Mouse (Mus musculus): ENCODE results near the gene Ubl7. TPM values are rescaled to one million over a fixed set of nuclear protein-coding genes. Genes with fewer than 3 reads are reported as not detected.

Ubl7 gene
- polyA plus RNA-seq, 1 experiment, result 131 TPM

DNA sequence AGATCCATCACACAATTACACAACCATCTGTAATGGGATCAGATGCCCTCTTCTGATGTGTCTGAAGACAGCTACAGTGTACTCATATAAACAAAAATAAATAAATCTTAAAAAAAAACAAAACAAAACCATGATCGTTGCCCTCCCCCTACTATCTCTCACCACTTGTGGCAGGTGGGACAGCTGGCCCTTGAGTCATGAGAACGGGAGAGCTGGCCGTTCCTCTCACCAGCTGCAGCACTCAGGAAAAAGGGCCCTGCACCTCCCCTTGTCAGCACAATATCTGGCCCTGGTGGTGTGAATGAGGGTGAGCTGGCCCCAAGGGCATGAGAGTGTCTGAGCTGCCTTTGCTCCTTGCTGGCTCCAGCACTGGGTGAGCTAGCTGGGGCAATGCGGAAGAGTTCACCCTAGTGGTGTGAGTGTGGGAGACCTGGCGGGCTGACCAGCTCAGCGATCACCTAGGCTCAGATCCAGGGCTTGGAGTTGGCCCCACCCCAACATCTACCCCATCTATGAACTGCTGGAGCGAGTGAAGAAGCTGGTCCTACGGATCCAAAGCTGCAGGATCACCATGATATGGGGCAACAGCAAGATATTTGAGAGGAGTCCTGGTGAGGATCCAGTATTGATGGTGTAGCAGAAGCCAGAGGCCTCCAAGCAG is 7.1 kb upstream of the Ubl7 start:
- 56% methylated on average over 8 of the region's 8 CpGs for WGBS
- no peak for TF ChIP-seq CTCF (IDR thresholded peaks at IDR 0.05; ENCODE audit: insufficient read depth, low read length)
- TF ChIP-seq POLR2A (IDR thresholded peaks at IDR 0.05; ENCODE audit: borderline replicate concordance, extremely low read depth, low read depth, low read length), result no peak
- H3K4me3 ChIP-seq (replicated peaks; ENCODE audit: extremely low read depth, low read depth, low read length), result no peak overlapping the region
- DNase-seq, result no peak
- no peaks in the 10 kb centered on the region for H3K4me1 ChIP-seq (ENCODE audit: control insufficient read depth, insufficient read depth, low read length)

DNA sequence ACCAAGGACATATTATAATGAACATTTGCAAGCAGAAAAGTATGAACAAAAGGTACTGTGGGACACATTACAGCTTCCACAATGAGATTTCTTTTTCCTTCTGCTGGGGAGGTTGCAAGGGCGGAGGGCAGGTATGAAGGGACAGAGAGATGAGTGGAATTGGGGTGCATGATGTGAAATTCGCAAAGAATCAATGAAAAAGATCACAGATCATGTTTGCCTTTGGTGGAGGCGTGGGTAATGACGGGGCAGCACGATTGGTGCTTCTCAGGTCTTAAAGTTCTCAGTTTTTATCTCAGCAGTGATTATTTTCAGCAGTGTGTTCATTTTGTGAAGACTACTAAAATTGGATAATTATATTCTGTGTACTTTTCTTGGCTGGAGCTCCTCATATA is 6.5 kb upstream of the Ubl7 start:
- Histone ChIP-seq H3K4me1 (ENCODE audit: control insufficient read depth, insufficient read depth, low read length) (no peaks in the 10 kb centered on the region), H3K4me3 (replicated peaks; ENCODE audit: extremely low read depth, low read depth, low read length) (no peak overlapping the region)
- WGBS, result 88% methylated on average over 5 of the region's 5 CpGs
- DNase-seq, result no peak
- TF ChIP-seq POLR2A (IDR thresholded peaks at IDR 0.05; ENCODE audit: borderline replicate concordance, extremely low read depth, low read depth, low read length), result no peak
- TF ChIP-seq CTCF (IDR thresholded peaks at IDR 0.05; ENCODE audit: insufficient read depth, low read length), result no peak

DNA sequence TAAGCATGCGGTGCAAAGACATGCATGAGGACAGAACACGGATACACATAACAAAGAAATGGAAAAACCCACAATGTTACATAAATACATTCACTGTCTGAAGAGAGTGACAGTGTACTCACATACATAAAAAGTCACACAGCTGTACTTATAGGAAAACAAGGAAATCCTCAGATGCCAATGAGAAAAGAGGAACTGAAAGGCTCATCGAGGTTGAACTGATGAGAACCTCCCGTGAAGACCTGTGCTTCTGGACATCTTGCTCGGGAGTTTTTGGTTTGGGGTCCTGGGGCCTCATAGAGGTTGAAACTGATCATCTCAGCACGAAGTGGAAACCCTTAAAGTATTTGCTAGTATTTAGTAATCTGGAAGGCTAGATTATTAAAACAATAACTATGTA is 3.6 kb upstream of the Ubl7 start:
- no peak for DNase-seq

DNA sequence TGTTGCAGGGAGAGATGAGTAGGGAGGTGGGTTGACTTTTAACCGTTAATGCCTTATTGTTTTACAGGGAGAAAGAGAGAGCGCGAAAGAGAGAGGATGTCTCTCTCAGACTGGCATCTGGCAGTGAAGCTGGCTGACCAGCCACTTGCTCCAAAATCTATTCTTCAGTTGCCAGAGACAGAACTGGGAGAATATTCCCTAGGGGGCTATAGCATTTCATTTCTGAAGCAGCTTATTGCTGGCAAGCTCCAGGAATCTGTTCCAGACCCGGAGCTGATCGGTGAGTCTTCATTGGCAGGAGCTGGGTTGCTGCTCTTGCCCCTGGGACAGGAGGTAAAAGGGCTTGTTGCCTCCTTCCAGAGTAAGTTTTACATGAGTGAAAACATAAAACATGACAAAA is 1.8 kb downstream of the Ubl7 start:
- Histone ChIP-seq H3K4me3 (replicated peaks; ENCODE audit: extremely low read depth, low read depth, low read length) (no peak overlapping the region), H3K4me1 (ENCODE audit: control insufficient read depth, insufficient read depth, low read length) (peaks cover 16% of the 10 kb centered on the region)
- 74% methylated on average over 5 of the region's 5 CpGs for WGBS

More for the DNA sequence above, 3.6 kb upstream of the Ubl7 start:
- TF ChIP-seq CTCF (IDR thresholded peaks at IDR 0.05; ENCODE audit: insufficient read depth, low read length) (no peak), POLR2A (IDR thresholded peaks at IDR 0.05; ENCODE audit: borderline replicate concordance, extremely low read depth, low read depth, low read length) (no peak)
- peaks cover 13% of the 10 kb centered on the region; the same call in 1 of the 2 replicates for H3K4me1 ChIP-seq (ENCODE audit: control insufficient read depth, insufficient read depth, low read length)
- no peak overlapping the region for H3K4me3 ChIP-seq (replicated peaks; ENCODE audit: extremely low read depth, low read depth, low read length)
- 61% methylated on average over 6 of the region's 6 CpGs for WGBS

DNA sequence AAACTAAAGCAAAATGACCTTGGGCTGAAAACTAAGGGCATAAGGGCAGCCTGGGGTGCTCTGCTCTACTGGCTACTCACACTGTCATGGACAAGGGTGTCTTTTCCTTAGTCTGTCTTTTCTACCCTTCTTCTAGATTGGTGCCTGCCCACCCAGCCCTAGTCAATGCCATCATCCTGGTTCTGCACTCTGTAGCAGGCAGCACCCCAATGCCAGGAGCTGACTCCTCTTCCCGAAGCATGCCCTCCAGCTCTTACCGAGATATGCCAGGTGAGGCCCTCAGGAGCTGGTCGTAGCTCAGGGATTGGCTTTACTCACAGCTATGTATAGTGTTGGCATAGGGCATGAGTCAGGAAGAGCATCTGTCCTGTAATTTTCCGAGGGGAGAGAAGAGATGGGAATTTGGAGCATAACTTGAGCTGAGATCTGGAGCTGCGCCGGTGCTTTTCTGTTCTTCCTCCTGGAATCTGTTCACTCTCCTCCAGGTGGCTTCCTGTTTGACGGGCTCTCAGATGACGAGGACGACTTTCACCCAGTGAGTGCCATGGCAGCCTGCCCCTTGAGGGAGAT is 10.8 kb downstream of the Ubl7 start:
- no peak overlapping the region for H3K4me3 ChIP-seq (replicated peaks; ENCODE audit: extremely low read depth, low read depth, low read length)
- DNase-seq, result no peak
- no peaks in the 10 kb centered on the region for H3K4me1 ChIP-seq (ENCODE audit: control insufficient read depth, insufficient read depth, low read length)
- no peak for TF ChIP-seq CTCF (IDR thresholded peaks at IDR 0.05; ENCODE audit: insufficient read depth, low read length)
- TF ChIP-seq POLR2A (IDR thresholded peaks at IDR 0.05; ENCODE audit: borderline replicate concordance, extremely low read depth, low read depth, low read length), result no peak
- 87% methylated on average over 9 of the region's 9 CpGs for WGBS

More for the DNA sequence above, 1.8 kb downstream of the Ubl7 start:
- DNase-seq, result no peak
- TF ChIP-seq CTCF (IDR thresholded peaks at IDR 0.05; ENCODE audit: insufficient read depth, low read length) (no peak), POLR2A (IDR thresholded peaks at IDR 0.05; ENCODE audit: borderline replicate concordance, extremely low read depth, low read depth, low read length) (no peak)

DNA sequence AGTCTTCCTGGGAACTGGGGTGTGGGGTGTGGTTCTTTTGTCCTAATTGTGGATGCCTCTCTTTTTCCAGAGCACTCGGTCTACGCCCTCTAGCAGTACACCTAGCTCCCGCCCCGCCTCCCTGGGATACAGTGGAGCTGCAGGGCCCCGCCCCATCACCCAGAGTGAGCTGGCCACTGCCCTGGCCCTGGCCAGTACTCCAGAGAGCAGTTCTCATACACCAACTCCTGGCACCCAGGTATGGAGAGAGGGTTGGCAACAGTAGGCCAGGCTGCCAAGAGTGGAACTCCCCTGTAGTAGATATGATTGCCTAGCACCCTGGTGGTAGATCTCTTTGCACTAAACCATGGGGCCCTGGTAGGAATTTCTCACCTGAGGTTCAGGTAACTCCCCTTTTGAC is 11.6 kb downstream of the Ubl7 start:
- DNase-seq, result no peak
- no peaks in the 10 kb centered on the region for H3K4me1 ChIP-seq (ENCODE audit: control insufficient read depth, insufficient read depth, low read length)
- 91% methylated on average over 5 of the region's 5 CpGs for WGBS
- TF ChIP-seq CTCF (IDR thresholded peaks at IDR 0.05; ENCODE audit: insufficient read depth, low read length), result no peak
- TF ChIP-seq POLR2A (IDR thresholded peaks at IDR 0.05; ENCODE audit: borderline replicate concordance, extremely low read depth, low read depth, low read length), result no peak
- H3K4me3 ChIP-seq (replicated peaks; ENCODE audit: extremely low read depth, low read depth, low read length), result no peak overlapping the region

DNA sequence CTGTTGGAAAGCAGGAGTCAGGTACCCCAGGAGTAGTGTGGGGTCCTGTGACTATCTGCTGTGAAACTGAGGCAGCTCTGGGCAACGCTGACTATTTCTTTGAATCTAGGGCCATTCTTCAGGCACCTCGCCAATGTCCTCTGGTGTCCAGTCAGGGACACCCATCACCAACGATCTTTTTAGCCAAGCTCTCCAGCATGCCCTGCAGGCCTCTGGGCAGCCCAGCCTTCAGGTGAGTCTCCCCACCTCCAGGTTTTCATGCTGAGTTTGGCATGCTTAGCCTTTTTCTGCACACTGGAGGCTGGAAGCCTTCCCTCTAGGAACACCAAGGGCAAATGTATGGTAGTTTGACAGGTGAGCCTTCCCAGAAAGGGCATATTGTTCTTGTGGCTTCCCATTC is 12.3 kb downstream of the Ubl7 start:
- TF ChIP-seq CTCF (IDR thresholded peaks at IDR 0.05; ENCODE audit: insufficient read depth, low read length) (no peak), POLR2A (IDR thresholded peaks at IDR 0.05; ENCODE audit: borderline replicate concordance, extremely low read depth, low read depth, low read length) (no peak)
- 94% methylated on average over 3 of the region's 3 CpGs for WGBS
- H3K4me1 ChIP-seq (ENCODE audit: control insufficient read depth, insufficient read depth, low read length), result no peaks in the 10 kb centered on the region
- no peak overlapping the region for H3K4me3 ChIP-seq (replicated peaks; ENCODE audit: extremely low read depth, low read depth, low read length)
- no peak for DNase-seq

DNA sequence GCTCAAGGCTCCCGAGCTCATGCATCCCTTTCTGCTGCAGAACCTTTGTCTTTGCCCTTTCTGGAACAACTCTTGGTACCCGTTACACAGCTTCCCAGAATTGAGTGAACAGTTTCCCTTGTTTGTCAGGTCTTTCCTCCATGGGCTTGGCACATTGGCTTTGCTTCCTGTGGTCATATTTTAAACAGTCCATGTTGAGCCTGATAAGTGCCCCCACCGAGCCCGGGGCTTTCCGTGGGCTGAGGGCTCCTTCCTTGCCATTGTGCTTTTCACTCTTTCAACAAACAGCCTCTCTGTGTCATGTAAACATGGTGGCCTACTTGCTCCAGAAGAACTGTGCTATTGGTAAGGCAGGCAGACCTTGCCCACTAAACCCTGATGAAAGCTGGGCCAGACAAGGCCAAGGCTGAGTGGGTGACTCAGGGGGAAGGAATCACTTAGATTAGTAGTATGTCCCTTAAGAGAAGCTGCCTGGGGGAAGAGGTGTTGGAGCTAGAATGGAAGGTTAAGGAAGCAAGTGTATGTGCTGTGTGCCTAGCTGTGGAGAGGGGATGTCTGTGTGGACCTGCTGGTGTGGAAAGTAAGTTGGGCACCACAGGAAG is 20.5 kb downstream of the Ubl7 start:
- TF ChIP-seq CTCF (IDR thresholded peaks at IDR 0.05; ENCODE audit: insufficient read depth, low read length) (no peak), POLR2A (IDR thresholded peaks at IDR 0.05; ENCODE audit: borderline replicate concordance, extremely low read depth, low read depth, low read length) (no peak)
- DNase-seq, result no peak
- 51% methylated on average over 5 of the region's 5 CpGs for WGBS
- H3K4me1 ChIP-seq (ENCODE audit: control insufficient read depth, insufficient read depth, low read length), result peaks cover 6% of the 10 kb centered on the region
- no peak overlapping the region for H3K4me3 ChIP-seq (replicated peaks; ENCODE audit: extremely low read depth, low read depth, low read length)

DNA sequence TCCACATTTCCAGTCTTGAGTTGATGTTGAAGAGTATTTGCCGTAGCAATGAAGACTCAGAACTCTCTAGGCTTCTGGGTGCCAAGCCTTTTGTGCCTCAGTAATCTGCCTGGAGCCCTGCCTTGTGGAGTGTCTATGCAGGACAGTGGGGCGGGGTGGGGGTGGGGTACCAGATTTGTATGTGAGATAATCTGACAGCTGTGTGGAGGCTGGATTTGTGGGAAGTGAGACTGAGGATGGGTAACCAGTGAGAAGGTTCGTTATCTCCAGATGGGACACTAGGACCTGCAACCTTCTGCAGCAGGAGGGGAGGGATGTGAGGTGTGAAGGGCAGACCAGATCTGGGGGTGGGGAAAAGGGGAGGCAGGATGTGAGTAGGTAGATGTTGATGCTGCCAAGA is 21.5 kb downstream of the Ubl7 start:
- WGBS, result 53% methylated on average over 3 of the region's 3 CpGs
- Histone ChIP-seq H3K4me3 (replicated peaks; ENCODE audit: extremely low read depth, low read depth, low read length) (no peak overlapping the region), H3K4me1 (ENCODE audit: control insufficient read depth, insufficient read depth, low read length) (peaks cover 6% of the 10 kb centered on the region)
- DNase-seq, result no peak
- TF ChIP-seq POLR2A (IDR thresholded peaks at IDR 0.05; ENCODE audit: borderline replicate concordance, extremely low read depth, low read depth, low read length) (no peak), CTCF (IDR thresholded peaks at IDR 0.05; ENCODE audit: insufficient read depth, low read length) (no peak)

Measured in lung, adult 2 months (tissue).